Comparison of ENCODE assay signal across 8 mouse cellular contexts in the genomic region with DNA sequence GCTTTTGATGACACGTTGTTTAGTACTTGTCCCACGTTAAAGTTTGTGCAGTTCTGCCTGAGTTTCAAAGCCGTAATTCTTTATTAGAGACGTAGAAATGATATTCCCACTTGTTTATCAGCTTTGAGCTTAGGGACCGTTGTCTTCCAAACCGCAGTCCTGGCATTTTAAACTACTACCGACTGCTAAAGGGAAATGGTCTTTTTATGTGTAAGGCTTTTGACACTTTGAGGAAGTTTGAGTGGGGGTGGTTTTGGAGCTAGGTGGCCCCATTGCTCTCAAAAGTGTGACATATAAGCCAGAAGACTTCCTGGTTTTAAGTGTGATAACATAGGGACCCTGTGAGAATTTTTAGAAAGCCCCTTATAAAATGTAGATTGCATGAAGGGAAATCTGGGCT. TPM values are rescaled to one million over a fixed set of nuclear protein-coding genes. Genes with fewer than 3 reads are reported as not detected.
DNase-seq lines count a peak whose midpoint lies in the region; ATAC-seq and TF ChIP-seq lines count a peak whose summit lies in the region.

No protein-coding gene starts in this region.

- peaks cover 23% of the 10 kb centered on the region for H3K36me3 ChIP-seq in kidney, embryonic 15.5 days
- peaks cover 19% of the 10 kb centered on the region; the same call in 1 of the 2 replicates for H3K36me3 ChIP-seq in intestine, postnatal 0 days (ENCODE audit: control insufficient read depth, insufficient read depth)
- H3K36me3 ChIP-seq in midbrain, embryonic 12.5 days = peaks cover 25% of the 10 kb centered on the region

- no peak for TF ChIP-seq POLR2A in embryonic fibroblast, embryonic 13.5 days (IDR thresholded peaks at IDR 0.05; ENCODE audit: low read depth, low read length)

- ATAC-seq in kidney, embryonic 15.5 days (replicated peaks; ENCODE audit: low FRiP score) = no peak
- no peak for ATAC-seq in intestine, postnatal 0 days
- ATAC-seq in midbrain, embryonic 12.5 days (ENCODE audit: low FRiP score, low read depth) = no peak

- H3K27ac ChIP-seq in kidney, embryonic 15.5 days = 0 out of 2 replicates have a peak overlapping the region, but pooled peaks have one; percentile 68
- H3K27ac ChIP-seq in embryonic fibroblast, embryonic 13.5 days (ENCODE audit: insufficient read depth, low read length) = no peak overlapping the region
- H3K27ac ChIP-seq in intestine, postnatal 0 days (ENCODE audit: low read depth, low read length) = 0 out of 2 replicates have a peak overlapping the region, but pooled peaks have one; percentile 76
- no peak overlapping the region for H3K27ac ChIP-seq in midbrain, embryonic 12.5 days (replicated peaks)

- DNase-seq in kidney, postnatal 4 days = no peak
- DNase-seq in thymus, postnatal 25 days = peak; percentile 48
- DNase-seq in ovary, adult 18-20 months (ENCODE audit: low spot score) = no peak
- no peak for DNase-seq in retina, postnatal 1 day

- peak overlapping the region; percentile 85 for H3K4me2 ChIP-seq in kidney, embryonic 15.5 days
- H3K4me2 ChIP-seq in intestine, postnatal 0 days (replicated peaks; ENCODE audit: low read depth) = peak overlapping the region; percentile 87
- H3K4me2 ChIP-seq in midbrain, embryonic 12.5 days (replicated peaks) = peak overlapping the region; percentile 88

- 13% methylated on average over 7 of the region's 7 CpGs for WGBS in kidney, embryonic 15.5 days
- 6% methylated on average over 7 of the region's 7 CpGs for WGBS in intestine, postnatal 0 days
- 33% methylated on average over 7 of the region's 7 CpGs for WGBS in midbrain, embryonic 12.5 days

- no peak for TF ChIP-seq CTCF in embryonic fibroblast, embryonic 13.5 days (IDR thresholded peaks at IDR 0.05; ENCODE audit: borderline replicate concordance, insufficient read depth, low read length)
- TF ChIP-seq CTCF in intestine, postnatal 0 days (IDR thresholded peaks at IDR 0.05; ENCODE audit: low read depth) = no peak

- H3K4me3 ChIP-seq in kidney, embryonic 15.5 days (replicated peaks) = peak overlapping the region; percentile 84
- H3K4me3 ChIP-seq in embryonic fibroblast, embryonic 13.5 days (ENCODE audit: insufficient read depth, low read length) = peak overlapping the region; percentile 95
- H3K4me3 ChIP-seq in intestine, postnatal 0 days (ENCODE audit: low read depth, low read length) = peak overlapping the region; percentile 79
- H3K4me3 ChIP-seq in midbrain, embryonic 12.5 days = peak overlapping the region; percentile 78

- H3K27me3 ChIP-seq in kidney, embryonic 15.5 days = no peaks in the 10 kb centered on the region
- H3K27me3 ChIP-seq in intestine, postnatal 0 days (replicated peaks; ENCODE audit: control insufficient read depth, insufficient read depth, low read length) = no peaks in the 10 kb centered on the region
- H3K27me3 ChIP-seq in midbrain, embryonic 12.5 days = no peaks in the 10 kb centered on the region; the same call in 1 of the 2 replicates

- H3K4me1 ChIP-seq in kidney, embryonic 15.5 days = peaks cover 15% of the 10 kb centered on the region
- peaks cover 6% of the 10 kb centered on the region for H3K4me1 ChIP-seq in embryonic fibroblast, embryonic 13.5 days (ENCODE audit: control insufficient read depth, insufficient read depth, low read length)
- H3K4me1 ChIP-seq in intestine, postnatal 0 days (replicated peaks; ENCODE audit: control insufficient read depth, insufficient read depth, low read length) = peaks cover 3% of the 10 kb centered on the region; the same call in 1 of the 2 replicates
- H3K4me1 ChIP-seq in midbrain, embryonic 12.5 days = peaks cover 37% of the 10 kb centered on the region

- peak overlapping the region; percentile 85 for H3K9ac ChIP-seq in kidney, embryonic 15.5 days
- H3K9ac ChIP-seq in intestine, postnatal 0 days (ENCODE audit: low read depth, low read length) = peak overlapping the region; percentile 85
- H3K9ac ChIP-seq in midbrain, embryonic 12.5 days (replicated peaks) = peak overlapping the region; percentile 93

- no peaks in the 10 kb centered on the region for H3K9me3 ChIP-seq in kidney, embryonic 15.5 days (replicated peaks)
- H3K9me3 ChIP-seq in intestine, postnatal 0 days (ENCODE audit: control insufficient read depth) = no peaks in the 10 kb centered on the region
- H3K9me3 ChIP-seq in midbrain, embryonic 12.5 days = no peaks in the 10 kb centered on the region

RNA-seq across cellular contexts. Expression of a gene that starts 0.9 kb away (rescaled TPM):
- 14.6 and 15.3 TPM in 2 replicates for polyA plus RNA-seq in kidney, embryonic 15.5 days (2015; fragmentation: Nextera tagmentation; extraction: Ambion mirVana)
- polyA plus RNA-seq in embryonic fibroblast, embryonic 13.5 days (2011; ENCODE audit: insufficient read length, low read depth, missing spikeins) = 20.9 and 21.2 TPM in 2 replicates
- 5.5 and 6.7 TPM in 2 replicates for polyA plus RNA-seq in intestine, postnatal 0 days (2015; fragmentation: Nextera tagmentation; extraction: Ambion mirVana)
- polyA plus RNA-seq in midbrain, embryonic 12.5 days (2016; fragmentation: Nextera tagmentation; extraction: Ambion mirVana) = 24.6 and 26.4 TPM in 2 replicates

Comparison
In these comparisons a context has a peak if more than half of its experiments do, and no peak if none do; other contexts are left out.
1. H3K27ac ChIP-seq: peak in kidney, embryonic 15.5 days (single experiment) and intestine, postnatal 0 days (single experiment); none in embryonic fibroblast, embryonic 13.5 days (single experiment) and midbrain, embryonic 12.5 days (single experiment).
2. Peak in every context shown above with its lines, with median percentiles within 50 percentile points of each other: H3K4me2 ChIP-seq, H3K4me3 ChIP-seq and H3K9ac ChIP-seq.